Mouse (Mus musculus) spleen, postnatal 36 days (tissue): ENCODE results near the gene Tsr1.
A peak's percentile ranks its signal among the peaks of the same experiment; 100 is the strongest.

Experiments used
- DNase-seq, 2 experiments: peaks; one replicate each; pipeline ENCODE4 v3.0.0; 2022; ENCODE audit warnings: low spot score in 2 of 2, mixed read lengths in 1 of 2

Gene Tsr1

DNA sequence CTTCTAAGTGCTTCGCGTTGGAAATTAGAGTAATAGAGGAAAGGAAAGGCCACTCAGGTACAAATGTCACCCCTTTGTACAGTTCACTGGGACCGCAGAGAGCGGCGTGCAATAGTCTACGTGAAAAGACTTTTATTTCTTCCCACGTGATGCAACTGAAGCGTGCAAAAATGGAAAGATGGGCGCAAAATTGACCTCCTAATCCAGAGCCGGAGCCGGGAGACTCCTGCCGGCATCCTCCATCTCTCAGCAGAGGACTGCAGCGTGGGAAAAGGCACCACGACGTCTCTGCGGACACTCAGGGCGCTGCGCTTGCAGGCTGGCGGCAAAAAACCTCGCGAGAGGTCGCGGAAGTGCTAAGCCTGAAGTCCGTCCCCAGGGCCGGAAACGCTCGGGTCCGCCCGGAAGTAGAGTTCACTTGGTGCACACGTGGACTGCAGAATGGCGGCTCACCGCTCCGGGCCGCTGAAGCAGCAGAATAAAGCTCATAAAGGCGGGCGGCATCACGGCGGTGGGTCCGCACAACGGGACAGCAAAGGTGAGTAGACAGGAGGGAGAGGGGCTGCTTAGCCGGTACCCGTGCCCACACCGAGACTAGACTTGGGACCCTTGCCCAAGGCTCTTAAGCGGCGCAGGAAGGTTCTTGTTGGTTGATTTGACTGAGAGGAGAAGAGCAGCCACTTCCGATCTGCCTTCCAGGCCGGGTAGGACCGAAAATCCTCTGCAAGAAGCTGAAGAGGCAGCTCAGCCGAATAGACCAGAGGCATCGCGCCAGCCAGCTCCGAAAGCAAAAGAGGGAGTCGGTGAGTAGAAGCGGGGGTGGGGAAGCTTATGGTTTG is at the start of gene Tsr1:
Gene Tsr1, plus strand, starts transcription at position 394 of the 839 bp plus-strand sequence.
- DNase-seq: peak; percentile 91 to 92

DNA sequence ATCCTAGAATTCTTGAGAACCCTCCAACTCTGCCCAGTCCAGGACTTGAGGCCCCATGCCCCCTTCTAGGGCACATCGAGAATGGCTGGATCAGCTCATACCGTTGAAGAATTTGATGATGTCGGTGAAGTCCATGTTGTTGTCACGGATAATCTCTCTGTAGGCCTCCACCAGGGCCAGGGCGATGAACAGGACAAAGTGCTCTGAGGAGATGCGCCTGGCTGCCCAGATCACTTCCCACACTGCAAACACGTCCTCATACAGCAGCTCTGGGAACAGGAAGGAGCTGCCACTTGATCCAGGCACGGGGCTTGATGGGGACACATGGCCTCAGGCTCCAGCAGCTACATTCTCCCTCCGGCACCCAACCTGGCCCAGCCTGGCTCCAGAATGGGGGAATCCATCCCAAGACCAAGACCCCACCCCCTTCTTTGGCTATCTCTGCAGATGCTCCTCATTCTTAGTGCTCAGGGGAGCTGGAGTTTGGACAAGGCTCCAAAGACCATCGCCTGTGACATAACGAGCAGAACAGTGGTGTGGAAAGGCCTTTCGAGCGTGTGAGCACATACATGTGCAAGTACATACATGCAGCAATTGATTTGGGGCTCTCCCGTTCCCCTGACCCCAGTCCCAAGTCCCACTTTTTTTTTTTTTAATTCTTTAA is 46.7 kb upstream of the Tsr1 start:
- DNase-seq: no peak

DNA sequence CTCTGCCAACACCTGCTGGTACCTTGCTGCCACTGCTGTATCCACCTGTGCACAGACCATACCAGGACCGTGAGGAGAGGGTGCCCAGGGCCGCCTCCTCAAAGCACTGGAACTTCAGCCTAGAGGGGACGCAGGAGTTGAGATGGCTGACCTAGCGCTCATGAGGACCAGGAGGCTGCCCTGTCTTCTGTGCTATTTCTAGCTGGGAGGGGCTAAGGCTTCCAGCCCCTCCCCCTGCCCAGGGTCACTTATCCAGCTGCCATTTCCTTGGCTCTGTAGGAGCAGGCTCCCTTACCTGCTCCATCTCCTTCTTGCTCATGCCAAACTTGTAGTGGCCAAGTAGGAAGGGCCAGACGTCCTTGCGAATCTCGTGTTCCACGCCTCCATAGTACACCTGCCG is 40.1 kb upstream of the Tsr1 start:
- no peak for DNase-seq

DNA sequence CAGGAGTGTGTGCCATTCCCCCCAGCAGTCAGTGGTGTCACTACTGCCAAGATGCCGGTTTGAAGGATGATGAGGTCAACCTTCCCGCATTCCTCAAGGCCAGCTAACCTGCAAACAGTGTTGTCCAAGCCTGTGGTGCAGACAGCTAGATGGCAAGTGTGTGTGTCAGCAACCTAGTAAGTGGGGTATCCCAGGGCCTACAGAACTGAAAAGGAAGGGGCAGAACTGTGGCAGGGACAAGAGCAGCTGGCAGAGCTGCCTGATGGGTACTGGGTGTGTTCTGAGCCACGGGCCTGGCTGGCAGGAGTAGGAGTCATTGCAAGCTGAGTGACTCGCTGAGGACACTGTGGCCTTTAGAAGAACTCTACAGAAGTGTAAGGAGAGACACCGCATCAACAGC is 35.7 kb upstream of the Tsr1 start:
- DNase-seq: no peak

DNA sequence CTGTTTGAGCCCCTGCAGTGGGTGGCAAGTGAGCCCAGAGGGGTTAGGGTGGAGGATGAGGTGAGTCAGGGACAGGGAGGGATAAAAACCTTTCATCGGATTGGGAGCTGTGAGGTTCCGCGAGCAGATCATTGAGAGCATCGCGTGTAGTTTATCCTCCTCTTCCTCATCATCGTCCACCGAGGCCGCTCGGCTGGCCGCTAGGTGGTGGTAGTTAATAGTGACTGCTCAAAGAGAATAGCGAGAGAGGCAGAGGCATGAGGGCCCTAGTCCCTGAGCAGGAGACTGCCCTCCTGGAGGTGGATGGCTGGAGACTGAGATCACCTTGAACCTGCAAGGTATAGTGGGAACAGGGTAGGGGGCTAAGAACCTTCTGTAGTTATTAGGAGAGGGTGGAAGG is 34.4 kb upstream of the Tsr1 start:
- DNase-seq: no peak

DNA sequence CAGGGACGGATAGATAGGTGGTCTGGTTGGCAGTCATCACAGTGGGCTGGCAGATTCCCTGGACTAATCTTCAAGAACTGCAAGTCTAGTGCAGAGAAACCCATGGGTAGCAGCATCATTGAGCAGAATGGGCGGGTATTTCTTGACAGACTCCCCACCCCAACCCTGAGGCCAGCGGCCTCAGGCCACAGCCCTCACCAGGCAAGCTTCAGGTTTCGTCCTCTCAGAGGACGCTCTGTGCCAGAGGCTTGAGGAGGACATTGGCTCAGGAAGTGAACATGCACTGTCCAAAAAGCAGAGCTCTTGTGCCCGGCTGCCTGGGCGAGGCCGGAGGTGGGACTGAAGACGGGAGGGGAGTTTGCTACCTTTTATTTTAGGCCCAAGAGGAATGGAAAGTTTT is 33.5 kb upstream of the Tsr1 start:
- no peak for DNase-seq

DNA sequence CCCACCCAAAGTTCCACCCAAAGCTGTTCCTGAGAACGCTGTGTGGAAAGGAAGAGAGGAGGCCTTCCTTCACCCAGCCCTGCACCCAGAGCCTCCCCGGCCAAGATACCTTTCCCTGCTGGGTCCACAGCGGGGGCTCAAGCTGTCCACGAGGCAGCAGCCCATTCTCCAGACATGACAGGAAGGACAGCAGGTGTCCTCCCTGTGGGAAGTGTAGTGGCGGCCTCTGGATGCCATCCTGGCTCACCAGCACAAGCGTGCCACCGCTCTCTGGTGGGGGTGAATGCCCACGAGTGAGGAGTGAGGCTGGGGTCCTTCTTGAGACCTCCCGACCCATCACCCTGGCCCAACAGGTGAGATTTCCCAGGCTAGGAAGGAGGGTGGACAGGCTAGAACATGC is 32.6 kb upstream of the Tsr1 start:
- no peak for DNase-seq

DNA sequence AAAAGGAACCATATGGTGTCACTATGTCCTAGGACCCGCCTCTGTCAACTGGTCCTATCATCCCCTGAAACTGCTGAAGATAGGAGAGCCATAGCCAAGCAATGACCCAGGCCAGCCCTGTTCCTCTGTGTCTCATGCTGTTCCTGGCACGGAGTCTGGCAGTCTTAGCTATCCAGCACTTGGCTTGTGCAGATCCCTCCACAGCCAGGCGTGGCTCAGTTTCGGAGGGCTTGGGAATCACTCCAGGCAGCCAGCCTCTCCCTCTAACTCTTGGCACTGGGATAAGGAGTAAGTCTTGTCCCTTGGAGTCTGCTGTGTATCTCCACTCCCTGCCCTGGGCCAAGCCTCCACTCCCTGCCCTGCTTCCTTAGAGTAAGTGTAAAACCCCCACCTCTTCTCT is 31.2 kb upstream of the Tsr1 start:
- no peak for DNase-seq

DNA sequence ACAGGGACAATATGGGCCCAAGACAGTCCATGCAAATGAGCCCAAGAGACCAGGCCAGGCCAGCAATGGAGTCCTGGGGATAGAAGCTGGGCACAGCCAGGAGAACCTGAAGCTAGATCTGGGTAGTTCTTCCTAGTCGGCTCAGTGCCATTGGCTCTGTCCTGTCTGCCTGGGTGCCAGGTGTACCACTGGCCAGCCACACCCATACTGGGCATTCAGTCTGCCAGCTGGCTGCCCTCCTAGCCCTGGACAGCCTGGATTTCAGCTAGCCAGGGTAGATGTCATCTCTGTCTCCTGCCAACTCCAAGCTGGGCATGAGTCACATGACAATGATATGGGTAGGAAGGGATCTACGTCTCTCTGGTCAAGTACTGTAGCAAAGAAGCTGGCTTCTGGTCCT is 30.7 kb upstream of the Tsr1 start:
- DNase-seq: no peak

DNA sequence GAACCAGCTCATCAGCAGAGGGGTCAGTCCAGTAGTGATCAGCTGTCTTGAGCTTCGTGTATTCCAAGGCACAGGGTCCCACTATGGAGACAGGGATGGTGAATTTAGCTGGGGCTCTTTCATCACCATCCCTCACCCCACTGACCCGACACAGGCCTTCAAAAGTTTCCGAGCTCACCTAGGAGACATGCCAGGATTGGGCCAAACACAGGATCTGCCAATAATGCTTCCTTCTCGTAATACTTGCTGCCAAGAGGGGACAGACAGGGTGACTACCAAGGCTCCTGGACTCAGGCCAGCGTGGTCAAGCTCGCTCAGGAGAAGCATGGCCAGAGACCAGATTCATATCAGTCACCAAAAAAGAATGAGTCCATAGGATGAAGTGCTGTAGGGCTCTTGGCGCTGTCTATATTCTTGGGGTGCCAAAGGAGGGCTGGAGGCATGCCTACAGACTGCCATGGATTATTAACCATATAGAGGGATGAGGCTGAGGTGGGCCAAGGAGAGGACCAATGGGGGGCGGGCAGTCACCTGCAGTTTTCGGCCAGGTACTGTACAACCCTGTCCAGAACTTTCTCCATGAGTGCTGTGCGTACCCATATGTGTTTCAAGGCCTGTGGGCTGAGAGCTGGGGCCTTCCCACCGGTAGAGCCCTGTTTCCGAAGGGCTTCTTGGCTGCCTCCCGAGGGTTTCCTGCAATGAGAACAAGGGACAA is 29.7 kb upstream of the Tsr1 start:
- DNase-seq: no peak

DNA sequence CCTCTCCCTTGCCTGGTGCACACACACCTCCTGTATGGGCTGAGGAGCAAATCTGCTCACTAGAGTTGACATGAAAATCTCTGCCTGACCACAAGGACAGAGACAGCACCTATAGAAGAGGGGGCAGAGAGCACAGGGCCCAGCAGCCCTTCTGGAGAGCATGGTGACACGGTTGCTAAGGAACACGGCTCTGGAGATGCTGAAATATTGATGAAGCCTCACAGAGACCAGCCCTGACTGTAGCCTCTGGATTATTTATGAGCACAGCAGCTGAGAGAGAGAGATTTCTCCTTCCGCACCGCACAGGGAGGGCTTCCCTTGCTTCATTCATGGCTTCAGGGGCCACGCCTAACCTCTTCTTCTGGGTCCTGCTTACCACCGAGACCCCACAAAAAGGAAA is 28.3 kb upstream of the Tsr1 start:
- no peak for DNase-seq

DNA sequence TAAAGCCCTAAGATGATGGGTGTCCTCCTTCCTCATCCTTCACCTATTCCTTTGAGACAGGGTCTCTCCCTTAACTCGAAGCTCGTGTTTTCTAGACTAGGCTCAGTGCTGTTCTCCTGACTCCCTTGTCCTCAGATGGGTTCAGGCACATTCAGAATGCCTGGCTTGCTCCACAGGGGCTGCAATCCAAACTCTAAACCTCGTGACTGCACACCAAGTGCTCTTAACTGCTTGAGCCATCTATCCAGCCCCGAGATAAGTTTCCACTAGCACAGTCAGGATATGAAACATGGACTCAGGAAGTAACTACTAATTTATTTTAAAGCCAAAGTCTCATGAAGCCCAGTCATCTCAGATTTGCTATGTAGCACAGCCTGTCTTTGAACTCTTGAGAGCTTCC is 27.3 kb upstream of the Tsr1 start:
- DNase-seq: no peak

DNA sequence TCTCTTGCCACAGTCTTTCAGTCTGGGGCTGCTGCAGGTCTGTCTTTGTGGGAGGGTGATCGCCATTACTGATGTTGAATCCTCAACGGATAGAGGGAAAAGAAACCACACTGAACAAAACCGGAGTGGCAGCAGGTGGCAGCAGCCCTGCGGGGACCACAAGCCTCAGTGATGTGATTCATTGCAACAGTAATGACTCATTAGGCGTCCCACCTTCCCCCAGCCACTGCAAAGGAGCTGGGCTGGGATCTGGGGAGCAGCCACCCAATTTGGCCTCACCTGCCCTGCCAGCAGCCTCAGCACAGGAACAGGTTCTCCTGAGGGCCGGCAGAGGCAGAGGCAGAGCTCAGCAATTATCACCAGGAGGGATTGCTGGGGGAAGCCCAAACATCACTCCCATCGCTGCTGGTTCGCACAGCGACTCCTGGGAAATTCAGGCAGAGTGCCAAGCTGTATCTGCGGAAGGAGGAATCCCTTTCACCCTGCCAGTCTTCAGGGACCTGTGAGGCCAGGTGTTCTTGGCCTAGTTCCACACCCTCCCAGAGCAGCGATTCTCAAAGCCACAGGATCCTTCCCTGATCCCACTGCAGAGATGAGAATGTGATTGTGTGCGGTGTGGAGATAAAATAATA is 26.8 kb upstream of the Tsr1 start:
- no peak for DNase-seq

DNA sequence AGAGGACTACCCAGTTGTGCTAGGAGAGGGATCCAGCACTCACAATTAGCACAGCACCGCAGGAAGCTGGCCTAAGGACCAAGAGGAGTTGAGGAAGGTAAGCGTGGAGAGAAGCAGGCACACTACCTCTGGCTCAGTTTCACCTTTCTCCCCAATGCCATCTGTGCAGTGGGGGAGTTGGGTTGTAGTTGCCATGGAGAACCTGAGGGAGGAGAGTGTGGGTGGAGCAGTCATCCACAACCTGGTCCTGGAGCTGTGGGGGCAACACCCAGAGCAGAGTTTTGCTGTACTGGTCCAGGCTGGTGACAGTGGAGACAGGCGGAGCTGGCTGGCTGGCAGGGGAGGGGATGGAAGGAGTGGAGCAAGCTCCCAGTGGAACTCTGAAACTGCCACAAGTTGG is 23.2 kb upstream of the Tsr1 start:
- no peak for DNase-seq

DNA sequence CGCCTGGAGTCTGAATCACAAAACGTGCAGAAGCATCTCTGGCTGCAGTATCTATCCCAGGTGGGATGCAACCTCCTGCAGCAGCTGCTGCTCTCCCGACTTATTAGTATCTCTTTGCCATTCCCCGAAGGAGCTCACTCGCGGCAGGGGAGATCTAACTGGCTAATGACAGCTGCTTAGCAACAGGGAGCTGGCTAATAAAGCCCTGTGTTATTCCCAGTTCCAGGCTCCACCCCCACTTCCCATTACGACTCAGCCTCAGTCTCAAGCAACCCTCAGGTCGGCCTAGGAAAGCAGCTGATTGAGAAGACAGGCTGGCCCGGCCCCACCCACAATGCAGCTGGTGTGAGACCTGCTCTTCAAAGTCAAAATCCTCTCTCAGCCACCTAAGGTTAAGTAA is 21.1 kb upstream of the Tsr1 start:
- no peak for DNase-seq

DNA sequence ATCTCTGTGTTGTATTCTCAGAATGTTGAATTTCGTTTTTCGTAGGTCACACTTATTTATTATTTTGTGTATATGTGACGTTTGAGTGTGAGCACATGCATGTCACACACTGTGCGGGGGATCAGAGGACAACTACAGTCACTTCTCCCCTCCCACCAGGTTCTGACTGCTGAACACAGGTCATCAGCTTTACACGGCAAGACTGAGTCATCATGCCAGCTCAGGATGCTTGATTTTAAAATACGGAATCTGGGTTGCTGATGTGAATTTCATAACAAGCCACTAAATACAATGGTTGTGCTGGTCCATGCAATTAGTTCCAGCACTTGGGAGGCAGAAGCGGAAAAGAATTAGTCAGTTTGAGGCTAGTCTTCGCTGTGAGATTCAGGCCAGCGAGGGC is 16.9 kb upstream of the Tsr1 start:
- DNase-seq: no peak

DNA sequence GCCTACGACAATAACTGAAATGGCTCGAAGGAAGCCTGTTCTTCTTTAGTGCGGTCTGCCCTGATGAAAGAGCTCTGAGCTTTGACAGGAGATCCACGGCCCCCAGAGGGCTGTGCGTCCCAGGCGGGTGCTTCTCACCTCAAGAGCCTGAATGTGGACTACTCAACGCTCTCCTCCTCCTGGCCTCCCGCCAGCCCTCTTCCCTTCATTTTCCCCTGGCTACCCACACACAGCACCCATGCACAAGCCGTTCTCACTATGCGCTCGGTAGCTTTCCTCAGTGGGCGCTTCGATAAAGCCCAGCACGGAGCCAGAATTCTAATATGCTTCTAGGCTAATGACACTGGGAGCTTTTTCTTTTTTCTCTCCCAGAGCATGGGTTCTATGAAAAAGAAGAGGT is 15.9 kb upstream of the Tsr1 start:
- no peak for DNase-seq

DNA sequence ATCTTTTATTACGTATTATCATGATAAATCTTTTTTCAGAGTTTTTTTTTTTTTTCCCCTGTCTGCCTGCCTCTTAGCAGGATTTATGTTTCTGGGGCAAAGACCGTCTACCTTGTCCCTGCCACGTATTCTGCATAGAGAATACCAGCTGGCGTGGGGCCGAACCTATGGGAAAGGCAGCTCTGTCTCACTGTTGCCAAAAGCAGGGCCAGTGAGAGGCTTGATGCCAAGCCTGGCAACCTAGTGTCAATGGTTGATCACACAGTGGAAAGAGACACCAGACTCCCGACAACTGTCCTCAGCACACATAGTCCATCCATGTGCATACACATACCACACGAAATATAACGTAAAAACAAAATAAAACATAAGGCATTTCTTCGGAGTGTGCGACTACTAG is 14.8 kb upstream of the Tsr1 start:
- DNase-seq: no peak

DNA sequence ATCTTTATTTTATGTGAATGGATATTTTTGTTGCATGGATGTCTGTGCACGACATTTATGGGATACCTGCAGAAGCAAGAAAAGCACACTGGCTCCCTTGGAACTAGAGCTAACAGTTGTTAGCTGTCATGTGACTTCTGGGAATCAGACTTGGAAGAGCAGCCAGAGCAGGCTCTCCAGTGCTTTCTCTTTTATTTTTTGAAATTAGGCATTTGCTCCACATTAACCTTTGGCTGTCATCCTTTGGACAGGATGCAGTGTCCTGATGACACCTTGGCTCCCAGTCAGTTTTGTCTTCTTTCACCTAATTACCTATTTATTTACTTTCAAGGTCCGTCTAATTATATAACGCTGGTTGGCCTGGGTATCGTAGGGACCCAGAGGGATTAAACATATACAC is 3.3 kb upstream of the Tsr1 start:
- DNase-seq: no peak

DNA sequence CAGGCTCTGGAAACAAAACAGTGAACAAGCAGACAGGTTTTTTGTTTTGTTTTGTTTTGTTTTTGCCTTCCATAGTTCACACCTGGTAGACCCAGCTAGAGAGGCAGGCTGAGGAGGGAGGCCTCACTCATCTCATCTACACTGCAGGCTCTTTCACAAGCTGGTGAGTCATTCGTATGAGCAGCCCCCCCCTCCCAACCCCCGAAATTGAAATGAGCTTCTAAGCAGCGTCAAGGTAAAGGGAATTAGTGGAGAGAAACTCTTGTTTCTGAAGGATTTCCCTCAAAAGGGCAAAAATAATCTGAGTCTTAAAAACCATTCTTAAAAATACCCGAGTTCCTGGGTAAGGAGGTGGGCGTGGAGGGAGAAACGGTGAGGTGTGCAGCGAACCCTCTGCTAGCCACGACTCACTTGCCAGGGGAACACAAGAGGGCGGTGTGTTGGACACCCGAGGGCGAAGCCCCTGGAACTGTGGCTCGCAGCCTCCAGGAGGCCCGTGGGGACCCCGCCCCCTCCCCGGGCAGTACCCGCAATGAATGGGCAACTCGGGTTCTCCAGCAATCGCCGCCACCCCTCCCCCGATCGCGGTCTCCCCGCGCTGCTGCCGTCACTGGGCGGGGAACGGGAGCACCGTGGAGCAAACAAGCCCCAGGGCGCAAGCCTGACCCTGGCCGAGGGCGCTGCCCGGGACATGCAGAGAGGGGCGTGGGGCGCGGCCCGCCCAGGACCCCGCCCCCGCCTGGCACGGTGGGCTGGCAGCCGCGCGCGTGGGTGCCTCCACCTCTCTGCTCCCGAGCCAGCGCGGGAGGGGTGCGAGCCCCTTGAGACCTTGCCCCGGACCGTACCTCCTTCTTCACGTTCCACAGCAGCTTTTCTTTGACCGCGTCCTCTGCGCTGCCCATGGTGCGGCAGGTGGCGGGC is 1.6 kb upstream of the Tsr1 start:
- peak; percentile 43 to 55 for DNase-seq
